Mouse (Mus musculus) ES-E14 (cell line): Measurements from ENCODE around the gene Gnmt. TPM values are rescaled to one million over a fixed set of nuclear protein-coding genes. Genes with fewer than 3 reads are reported as not detected.

ENCODE experiments used
- DNase-seq: peaks from one replicate; pipeline ENCODE4 v3.0.0-alpha.2; 2013; ENCODE audit warnings: low read depth, low spot score
- H3K27ac ChIP-seq: 2 replicates; pipeline ENCODE4 v1.5.1; 2012; ENCODE audit warnings: low read depth, mild to moderate bottlenecking, low read length, moderate library complexity, mixed read lengths; ENCODE audit not compliant: poor library complexity, insufficient read depth, severe bottlenecking
- H3K36me3 ChIP-seq: 2 replicates; pipeline ENCODE4 v1.6.1; 2012; ENCODE audit warnings: mild to moderate bottlenecking, low read length, moderate library complexity, mixed read lengths; ENCODE audit not compliant: control insufficient read depth, poor library complexity, insufficient read depth, severe bottlenecking
- H3K4me1 ChIP-seq, 2 experiments: fragments of 150-350 bp in 1 of 2; sonication (generic) in 1 of 2; 2 replicates each; pipeline ENCODE4 v1.6.1; 2012; ENCODE audit warnings: low read length in 2 of 2, mild to moderate bottlenecking in 1 of 2, mixed read lengths in 1 of 2; ENCODE audit not compliant: control insufficient read depth in 2 of 2, insufficient read depth in 2 of 2, poor library complexity in 1 of 2
- H3K4me3 ChIP-seq, 2 experiments: fragments of 150-350 bp in 1 of 2; sonication (generic) in 1 of 2; 2 replicates each; pipeline ENCODE4 v1.5.1; 2012; ENCODE audit warnings: low read length in 2 of 2, low read depth in 1 of 2, mild to moderate bottlenecking in 1 of 2, mixed read lengths in 1 of 2; ENCODE audit not compliant: insufficient read depth in 1 of 2, poor library complexity in 1 of 2, severe bottlenecking in 1 of 2
- H3K9ac ChIP-seq: 2 replicates; pipeline ENCODE4 v1.6.1; 2012; ENCODE audit warnings: low read depth, mild to moderate bottlenecking, low read length, mixed read lengths; ENCODE audit not compliant: poor library complexity, insufficient read depth, severe bottlenecking
- H3K9me3 ChIP-seq: fragments of 150-350 bp; sonication (generic); 2 replicates; pipeline ENCODE4 v1.6.1; 2012; ENCODE audit warnings: low read depth, mild to moderate bottlenecking, low read length; ENCODE audit not compliant: control insufficient read depth, insufficient read depth
- CHD2 ChIP-seq: IDR thresholded peaks from 2 replicates; pipeline ENCODE4 v1.6.1; 2014; ENCODE audit warnings: mild to moderate bottlenecking, low read depth, low read length, inconsistent platforms
- HCFC1 ChIP-seq: IDR thresholded peaks from 2 replicates; pipeline ENCODE4 v1.6.1; 2012; ENCODE audit warnings: low read length, inconsistent platforms, borderline replicate concordance; ENCODE audit not compliant: insufficient read depth
- MAFK ChIP-seq: IDR thresholded peaks from 2 replicates; pipeline ENCODE4 v1.6.1; 2014; ENCODE audit warnings: mild to moderate bottlenecking, low read depth, low read length, inconsistent platforms; ENCODE audit not compliant: insufficient read depth
- ZC3H11A ChIP-seq: IDR thresholded peaks from 2 replicates; pipeline ENCODE4 v1.6.1; 2012; ENCODE audit warnings: low read depth, mild to moderate bottlenecking, inconsistent platforms, low read length, borderline replicate concordance
- ZNF384 ChIP-seq: IDR thresholded peaks from 2 replicates; pipeline ENCODE4 v1.6.1; 2012; ENCODE audit warnings: low read depth, low read length, inconsistent platforms
- in situ Hi-C, 2 experiments: fragments of 600-800 bp; cut with MboI; formaldehyde crosslinking; loops; one replicate each; pipeline ENCODE4 v1.15.1; 2025; ENCODE audit warnings: low sequenced_read_pairs in 2 of 2, inconsistent platforms in 1 of 2; ENCODE audit not compliant: unreplicated experiment in 2 of 2
- total RNA-seq: library from RNA; depleted of rRNA; stranded (reverse); fragments of 300-350 nt; gene quantifications from 2 replicates; pipeline ENCODE4 v1.2.3, GENCODE M21; 2012

Gene Gnmt
- total RNA-seq, 1 experiment, result 1.2 TPM

DNA sequence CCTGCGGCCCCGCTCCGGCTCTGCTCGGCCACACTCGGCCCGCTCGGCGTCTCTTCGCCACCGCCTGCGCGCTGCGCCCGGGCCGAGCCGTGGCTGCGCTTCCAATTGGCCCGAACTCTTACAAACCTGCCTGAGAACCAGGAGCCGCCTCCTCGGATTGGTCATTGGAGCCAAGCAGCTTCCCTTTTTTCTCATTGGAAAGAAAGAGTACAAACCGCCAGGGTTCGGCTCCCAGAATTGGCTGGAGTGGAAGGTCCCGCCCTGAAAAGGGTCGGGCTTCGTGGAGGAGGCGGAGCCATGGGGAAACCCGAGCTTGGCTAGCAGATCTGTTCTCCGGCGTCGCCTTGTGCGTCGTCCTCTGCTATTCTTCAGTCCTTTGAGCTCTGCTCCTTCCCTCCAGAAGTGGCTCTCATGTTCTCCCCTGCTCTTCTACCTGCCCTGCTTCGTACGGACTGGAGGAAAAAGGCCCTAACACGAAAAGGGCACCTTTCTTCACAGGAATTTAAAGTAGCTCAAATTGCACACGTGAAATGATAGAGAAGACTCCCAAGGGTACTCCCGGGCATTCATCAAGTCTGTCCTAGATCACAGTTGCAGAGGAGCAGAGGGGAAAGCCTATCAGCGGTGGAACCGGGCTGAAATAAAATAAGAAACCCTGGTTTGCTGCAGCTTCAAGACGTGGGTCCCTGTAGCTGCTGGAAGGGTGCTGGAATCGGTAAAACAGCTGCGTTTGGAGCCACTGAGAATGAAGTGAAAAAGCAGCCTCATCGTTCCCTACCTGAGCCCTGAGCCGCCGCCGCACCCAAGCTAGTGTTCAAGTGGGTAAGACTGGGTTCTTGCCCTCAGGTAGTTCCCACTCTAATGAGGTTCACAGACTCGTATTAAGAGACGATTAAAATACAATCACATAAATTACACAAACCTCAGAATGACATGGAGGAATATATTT lies 23.8 kb downstream of the Gnmt start, which contains the start of gene Ppp2r5d:
TSS of gene Ppp2r5d (minus strand) at position 225 of the 949 bp plus-strand sequence.
- H3K9ac ChIP-seq, result peak within 1 kb of the TSS; percentile 89
- H3K36me3 ChIP-seq, result peaks cover 2% of the 10 kb centered on the region; the same call in 1 of the 2 replicates
- H3K27ac ChIP-seq, result peak within 1 kb of the TSS; percentile 62; the same call in 1 of the 2 replicates
- in situ Hi-C loops, result no loop called here
- peak; percentile 99 for DNase-seq
- TF ChIP-seq ZNF384 (no peak), CHD2 (peak; percentile 39; the same call in 1 of the 2 replicates), MAFK (no peak), ZC3H11A (no peak), HCFC1 (no peak)
- H3K9me3 ChIP-seq, result no peaks in the 10 kb centered on the region
- H3K4me1 ChIP-seq, result peaks cover 9% of the 10 kb centered on the region in 2 experiments
- H3K4me3 ChIP-seq, result peak within 1 kb of the TSS; percentile 94 to 98

DNA sequence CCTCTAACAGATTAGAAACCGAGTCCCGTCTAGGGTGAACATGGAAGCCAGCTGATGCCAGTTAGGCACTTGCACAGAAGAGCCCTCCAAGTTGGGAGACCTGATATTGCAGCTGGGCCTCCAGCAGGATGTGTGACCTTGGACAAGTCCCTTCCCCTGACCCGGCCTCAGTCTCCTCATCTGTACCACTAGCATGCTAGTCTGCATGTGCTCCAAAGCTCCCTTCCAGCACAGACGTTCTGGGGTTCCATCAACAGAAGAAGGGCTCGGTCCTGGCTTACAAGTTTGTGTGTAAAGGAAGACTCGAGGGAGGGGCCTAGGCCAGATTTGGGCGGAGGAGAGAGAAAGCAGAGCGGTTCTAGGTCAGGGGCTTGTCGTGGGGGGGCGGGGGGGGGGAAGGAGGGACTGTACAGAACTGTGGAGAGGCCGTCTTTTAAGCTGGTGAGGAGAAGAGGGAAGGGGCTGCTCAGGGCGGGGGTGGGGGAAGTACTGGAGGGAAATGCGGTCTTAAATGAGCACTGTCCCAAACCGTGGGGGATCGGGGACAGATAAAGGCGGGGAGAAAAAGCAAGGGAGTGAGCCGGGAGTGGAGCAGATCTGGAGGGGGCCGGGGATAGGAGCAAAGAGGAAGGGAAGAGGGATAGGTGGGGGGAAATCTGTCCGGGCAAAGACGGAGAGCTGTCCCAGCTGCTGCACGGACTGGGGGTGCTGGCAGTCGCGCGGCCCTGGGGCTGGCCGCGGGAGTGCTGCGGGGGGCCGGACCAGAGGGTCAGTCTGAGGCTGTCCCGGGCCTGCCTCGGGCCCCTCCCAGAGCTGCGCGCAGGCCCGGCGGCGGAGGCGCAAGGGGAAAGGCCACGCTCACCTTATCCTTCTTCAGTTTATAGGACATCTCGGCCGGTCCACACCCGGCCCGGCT lies 24.7 kb downstream of the Gnmt start:
- no peak for DNase-seq
- H3K4me3 ChIP-seq, result peak overlapping the region; percentile 94 to 98

DNA sequence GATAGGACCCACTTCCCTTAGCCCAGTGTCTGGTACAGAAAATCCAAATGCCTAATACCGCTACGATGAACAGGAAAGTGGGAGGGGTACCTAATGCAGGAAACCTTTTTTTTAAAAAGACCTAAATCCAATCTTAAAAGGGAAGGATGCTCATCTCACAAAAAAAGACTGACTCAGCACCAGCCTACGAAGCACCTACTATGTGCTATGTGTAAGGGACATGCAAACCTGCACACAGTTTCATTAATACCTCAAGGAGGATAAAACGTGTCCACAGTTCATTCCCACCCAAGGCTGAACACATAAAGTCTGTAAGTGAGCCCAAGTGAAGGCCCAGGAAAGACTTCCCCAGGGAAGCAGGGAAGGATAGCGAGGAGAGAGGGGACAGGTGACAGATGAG lies 26.5 kb downstream of the Gnmt start:
- no peaks in the 10 kb centered on the region for H3K9me3 ChIP-seq
- peaks cover 11% of the 10 kb centered on the region; the same call in 1 of the 2 replicates for H3K36me3 ChIP-seq
- H3K4me1 ChIP-seq, result peaks cover 9 to 12% of the 10 kb centered on the region in 2 experiments
- no peak overlapping the region for H3K9ac ChIP-seq
- in situ Hi-C loops, result no loop called here
- H3K27ac ChIP-seq, result no peak overlapping the region
- no peak for DNase-seq
- H3K4me3 ChIP-seq, result no peak overlapping the region
- TF ChIP-seq ZC3H11A, result no peak
- no peak for TF ChIP-seq HCFC1
- TF ChIP-seq ZNF384, result no peak
- no peak for TF ChIP-seq CHD2
- TF ChIP-seq MAFK, result no peak

More for the DNA sequence above, 24.7 kb downstream of the Gnmt start:
- no peak for TF ChIP-seq HCFC1
- no peak for TF ChIP-seq CHD2
- H3K4me1 ChIP-seq, result peaks cover 9 to 10% of the 10 kb centered on the region in 2 experiments
- H3K27ac ChIP-seq, result peak overlapping the region; percentile 62; the same call in 1 of the 2 replicates
- in situ Hi-C loops, result no loop called here
- peak overlapping the region; percentile 89 for H3K9ac ChIP-seq
- peaks cover 5% of the 10 kb centered on the region; the same call in 1 of the 2 replicates for H3K36me3 ChIP-seq
- no peaks in the 10 kb centered on the region for H3K9me3 ChIP-seq

GRCm38 (mm10) chr17:46702100-46702499 lies 26.9 kb downstream of the Gnmt start:
- in situ Hi-C loops, result no loop called here
- peaks cover 9 to 12% of the 10 kb centered on the region in 2 experiments for H3K4me1 ChIP-seq
- no peaks in the 10 kb centered on the region for H3K9me3 ChIP-seq
- no peak overlapping the region for H3K27ac ChIP-seq
- TF ChIP-seq CHD2 (no peak), MAFK (no peak), HCFC1 (no peak), ZC3H11A (no peak), ZNF384 (no peak)
- peaks cover 11% of the 10 kb centered on the region; the same call in 1 of the 2 replicates for H3K36me3 ChIP-seq
- H3K9ac ChIP-seq, result no peak overlapping the region
- H3K4me3 ChIP-seq, result no peak overlapping the region
- no peak for DNase-seq
